Mouse (Mus musculus) G1E (cell line): Measurements from ENCODE around the gene Plbd2. TPM values are rescaled to one million over a fixed set of nuclear protein-coding genes. Genes with fewer than 3 reads are reported as not detected.

Experiments used
- ATAC-seq: 2 replicates; pipeline ENCODE4 v1.8.0; 2016; ENCODE audit warnings: mild to moderate bottlenecking; ENCODE audit not compliant: insufficient number of reproducible peaks, poor library complexity, low FRiP score, severe bottlenecking; ENCODE audit errors: extremely low read depth
- DNase-seq: peaks from one replicate; pipeline ENCODE4 v3.0.0; 2012; ENCODE audit warnings: low spot score
- H3K27me3 ChIP-seq: 2 replicates; pipeline ENCODE4 v1.6.1; 2012; ENCODE audit warnings: mild to moderate bottlenecking, low read length, inconsistent platforms; ENCODE audit not compliant: insufficient read depth
- H3K36me3 ChIP-seq: replicated peaks from 2 replicates; pipeline ENCODE3; 2012; ENCODE audit warnings: mild to moderate bottlenecking, inconsistent platforms
- H3K4me1 ChIP-seq: 2 replicates; pipeline ENCODE4 v1.6.1; 2012; ENCODE audit warnings: low read depth, low read length, inconsistent platforms, mixed read lengths; ENCODE audit not compliant: insufficient read depth
- H3K4me3 ChIP-seq: 2 replicates; pipeline ENCODE4 v1.5.1; 2012; ENCODE audit warnings: low read depth, mild to moderate bottlenecking, inconsistent platforms, low read length, moderate library complexity, mixed read lengths
- H3K9me3 ChIP-seq: replicated peaks from 2 replicates; pipeline ENCODE4 v1.6.1; 2012; ENCODE audit warnings: inconsistent platforms
- CTCF ChIP-seq: IDR thresholded peaks from 2 replicates; pipeline ENCODE4 v1.5.1; 2012; ENCODE audit warnings: low read depth, low read length, inconsistent platforms, mixed read lengths
- GATA1 ChIP-seq: IDR thresholded peaks from 2 replicates; pipeline ENCODE4 v1.6.1; 2012; ENCODE audit warnings: borderline replicate concordance, low read length, inconsistent platforms, mixed read lengths
- GATA2 ChIP-seq: IDR thresholded peaks from 2 replicates; pipeline ENCODE4 v1.6.1; 2012; ENCODE audit warnings: low read depth, low read length, inconsistent platforms, borderline replicate concordance
- POLR2AphosphoS5 ChIP-seq: IDR thresholded peaks from 2 replicates; pipeline ENCODE4 v1.6.1; 2012; ENCODE audit warnings: low read depth, low read length, inconsistent platforms; ENCODE audit not compliant: insufficient replicate concordance
- TAL1 ChIP-seq: conservative IDR thresholded peaks from 2 replicates; pipeline ENCODE4 v1.6.1; 2012; ENCODE audit warnings: low read depth, low read length, inconsistent platforms, mixed read lengths
- polyA plus RNA-seq: library from polyadenylated mRNA; stranded (reverse); fragments of >175 nt; gene quantifications from 2 replicates; pipeline ENCODE4 v1.2.3, GENCODE M21; 2012
- total RNA-seq, 2 experiments: library from RNA; stranded (forward) in 1 of 2; stranded (reverse) in 1 of 2; fragments of 200-1000 nt in 1 of 2; fragments of >200 nt in 1 of 2; fragmentation: Nextera tagmentation in 1 of 2; gene quantifications; 2 replicates each; pipeline ENCODE4 v1.2.3; 2014 to 2017

Plbd2 gene
- total and polyA plus RNA-seq, 3 experiments, result 8.7 to 26.1 (median 13.2) TPM

GRCm38 (mm10) chr5:120495703-120496226 is 7.7 kb downstream of the Plbd2 start:
- no peak for ATAC-seq
- Histone ChIP-seq H3K9me3 (no peaks in the 10 kb centered on the region), H3K27me3 (no peaks in the 10 kb centered on the region), H3K4me1 (peaks cover 10% of the 10 kb centered on the region), H3K4me3 (no peak overlapping the region), H3K36me3 (peaks cover 88% of the 10 kb centered on the region)
- TF ChIP-seq POLR2AphosphoS5, result no peak
- no peak for TF ChIP-seq CTCF
- no peak for TF ChIP-seq TAL1
- TF ChIP-seq GATA2, result no peak
- no peak for TF ChIP-seq GATA1
- DNase-seq, result no peak

GRCm38 (mm10) chr5:120495064-120495702 is 8.2 kb downstream of the Plbd2 start:
- ATAC-seq (no peak), DNase-seq (no peak)
- Histone ChIP-seq H3K27me3 (no peaks in the 10 kb centered on the region), H3K4me3 (no peak overlapping the region), H3K36me3 (peaks cover 94% of the 10 kb centered on the region), H3K9me3 (no peaks in the 10 kb centered on the region), H3K4me1 (peaks cover 10% of the 10 kb centered on the region)
- TF ChIP-seq GATA2, result no peak
- TF ChIP-seq CTCF, result no peak
- no peak for TF ChIP-seq GATA1
- TF ChIP-seq TAL1, result no peak
- no peak for TF ChIP-seq POLR2AphosphoS5

- TF ChIP-seq TAL1 (no peak), GATA1 (no peak), CTCF (no peak), GATA2 (no peak), POLR2AphosphoS5 (no peak)
- no peak for DNase-seq
- H3K27me3 ChIP-seq, result no peaks in the 10 kb centered on the region
- no peak overlapping the region for H3K4me3 ChIP-seq
- H3K9me3 ChIP-seq, result no peaks in the 10 kb centered on the region
- peaks cover 92% of the 10 kb centered on the region for H3K36me3 ChIP-seq
- no peak for ATAC-seq
- H3K4me1 ChIP-seq, result peaks cover 6% of the 10 kb centered on the region
Measured at GRCm38 (mm10) chr5:120493873-120494395, 9.5 kb downstream of the Plbd2 start.

GRCm38 (mm10) chr5:120493440-120493839 is 10.0 kb downstream of the Plbd2 start:
- Histone ChIP-seq H3K36me3 (peaks cover 92% of the 10 kb centered on the region), H3K27me3 (no peaks in the 10 kb centered on the region), H3K4me1 (peaks cover 6% of the 10 kb centered on the region), H3K4me3 (no peak overlapping the region), H3K9me3 (no peaks in the 10 kb centered on the region)
- TF ChIP-seq POLR2AphosphoS5 (no peak), TAL1 (no peak), GATA1 (no peak), CTCF (no peak), GATA2 (no peak)
- DNase-seq (no peak), ATAC-seq (no peak)

GRCm38 (mm10) chr5:120492437-120492836 is 11.0 kb downstream of the Plbd2 start:
- Histone ChIP-seq H3K36me3 (peaks cover 93% of the 10 kb centered on the region), H3K4me1 (peaks cover 6% of the 10 kb centered on the region), H3K27me3 (no peaks in the 10 kb centered on the region), H3K4me3 (no peak overlapping the region), H3K9me3 (no peaks in the 10 kb centered on the region)
- no peak for ATAC-seq
- no peak for DNase-seq
- TF ChIP-seq GATA2 (no peak), POLR2AphosphoS5 (no peak), GATA1 (no peak), TAL1 (no peak), CTCF (no peak)

GRCm38 (mm10) chr5:120490679-120491192 is 12.7 kb downstream of the Plbd2 start:
- H3K27me3 ChIP-seq, result no peaks in the 10 kb centered on the region
- DNase-seq, result no peak
- peaks cover 6% of the 10 kb centered on the region for H3K4me1 ChIP-seq
- TF ChIP-seq GATA2 (no peak), TAL1 (no peak), CTCF (no peak), POLR2AphosphoS5 (no peak), GATA1 (no peak)
- H3K36me3 ChIP-seq, result peaks cover 95% of the 10 kb centered on the region
- H3K9me3 ChIP-seq, result no peaks in the 10 kb centered on the region
- H3K4me3 ChIP-seq, result no peak overlapping the region
- ATAC-seq, result no peak
